Mouse (Mus musculus) intestine, postnatal 0 days (tissue): ENCODE data around the gene B4galnt3. TPM values are rescaled to one million over a fixed set of nuclear protein-coding genes. Genes with fewer than 3 reads are reported as not detected.

Source experiments
- ATAC-seq: fragments of 200-750 bp; cut with Nextera tagmentation; 2 replicates; pipeline ENCODE4 v1.8.0; 2017; ENCODE audit warnings: mild to moderate bottlenecking, moderate TSS enrichment, moderate library complexity
- H3K27ac ChIP-seq: fragments of 300-500 bp; sonication (generic); 2 replicates; pipeline ENCODE4 v1.5.1; 2014; ENCODE audit warnings: mild to moderate bottlenecking, low read depth, low read length, moderate library complexity
- H3K27me3 ChIP-seq: fragments of 300-500 bp; sonication (generic); replicated peaks from 2 replicates; pipeline ENCODE4 v1.6.1; 2014; ENCODE audit warnings: low read length, mixed read lengths; ENCODE audit not compliant: control insufficient read depth, insufficient read depth
- H3K36me3 ChIP-seq: fragments of 300-500 bp; sonication (generic); 2 replicates; pipeline ENCODE4 v1.6.1; 2014; ENCODE audit warnings: mild to moderate bottlenecking, moderate library complexity; ENCODE audit not compliant: control insufficient read depth, insufficient read depth
- H3K4me1 ChIP-seq: fragments of 300-500 bp; sonication (generic); replicated peaks from 2 replicates; pipeline ENCODE4 v1.6.1; 2014; ENCODE audit warnings: antibody characterized with exemption, low read length, mixed read lengths; ENCODE audit not compliant: control insufficient read depth, insufficient read depth
- H3K4me2 ChIP-seq: fragments of 300-500 bp; sonication (generic); replicated peaks from 2 replicates; pipeline ENCODE4 v1.6.1; 2014; ENCODE audit warnings: low read depth, mild to moderate bottlenecking, moderate library complexity
- H3K4me3 ChIP-seq: fragments of 300-500 bp; sonication (generic); 2 replicates; pipeline ENCODE4 v1.5.1; 2014; ENCODE audit warnings: low read depth, low read length
- H3K9ac ChIP-seq: fragments of 300-500 bp; sonication (generic); 2 replicates; pipeline ENCODE4 v1.6.1; 2014; ENCODE audit warnings: mild to moderate bottlenecking, low read depth, low read length
- H3K9me3 ChIP-seq: fragments of 300-500 bp; sonication (generic); 2 replicates; pipeline ENCODE4 v1.6.1; 2016; ENCODE audit warnings: mixed run types; ENCODE audit not compliant: control insufficient read depth
- CTCF ChIP-seq: sonication (generic); IDR thresholded peaks from 2 replicates; pipeline ENCODE4 v1.5.1; 2016; ENCODE audit warnings: low read depth, mild to moderate bottlenecking, control low read depth, antibody characterized with exemption, moderate library complexity
- WGBS: fragments of 180-500 bp; shearing (Covaris S2); extraction: QIAGEN DNeasy Blood & Tissue Kit; methylation state at CpG from one replicate; pipeline ENCODE4 v1.1.7; 2014; 5-methylcytosine and 5-hydroxymethylcytosine counted together
- polyA plus RNA-seq: library from polyadenylated mRNA; unstranded; fragments of >200 nt; fragmentation: Nextera tagmentation; extraction: Ambion mirVana; gene quantifications from 2 replicates; pipeline ENCODE4 v1.2.1, GENCODE M21; 2015

Gene B4galnt3
- polyA plus RNA-seq, 1 experiment from 2014 or later, result 0.95 TPM

DNA sequence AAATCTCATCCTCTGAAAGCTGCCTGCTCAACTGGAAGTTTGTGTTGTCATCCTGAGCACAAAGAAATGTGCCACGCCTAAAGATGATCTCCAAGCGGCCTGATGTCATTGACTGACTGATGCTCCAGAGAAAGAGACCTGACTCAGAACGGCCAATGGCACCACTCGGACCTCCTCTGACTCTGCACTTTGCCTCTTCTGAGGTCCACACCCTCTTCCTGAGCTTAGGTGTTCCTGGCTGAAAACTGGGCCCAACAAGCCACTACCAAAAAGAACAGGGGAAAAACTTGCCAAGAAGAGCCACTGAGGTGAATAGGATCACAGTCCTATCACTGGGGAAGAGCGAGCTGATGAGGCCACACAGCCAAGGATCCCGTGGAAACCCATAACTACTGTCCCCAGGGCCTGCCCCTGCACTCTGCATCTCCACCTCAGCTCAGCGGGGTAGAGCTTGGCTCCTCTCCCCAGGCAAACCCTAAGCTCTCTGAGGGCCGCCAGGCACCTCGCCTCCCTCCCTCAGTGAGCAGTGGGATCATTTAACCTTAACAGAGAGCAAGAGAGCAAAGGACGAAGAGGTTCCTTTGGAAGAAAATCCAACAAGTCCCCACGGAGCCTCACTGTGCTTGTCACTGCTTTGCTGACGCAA lies 31.4 kb downstream of the B4galnt3 start:
- Histone ChIP-seq H3K27ac (no peak overlapping the region), H3K9ac (no peak overlapping the region), H3K4me3 (no peak overlapping the region), H3K9me3 (no peaks in the 10 kb centered on the region), H3K36me3 (no peaks in the 10 kb centered on the region; the same call in 1 of the 2 replicates), H3K27me3 (no peaks in the 10 kb centered on the region), H3K4me1 (no peaks in the 10 kb centered on the region), H3K4me2 (no peak overlapping the region)
- no peak for TF ChIP-seq CTCF
- no peak for ATAC-seq
- 58% methylated on average over 12 of the region's 12 CpGs for WGBS

DNA sequence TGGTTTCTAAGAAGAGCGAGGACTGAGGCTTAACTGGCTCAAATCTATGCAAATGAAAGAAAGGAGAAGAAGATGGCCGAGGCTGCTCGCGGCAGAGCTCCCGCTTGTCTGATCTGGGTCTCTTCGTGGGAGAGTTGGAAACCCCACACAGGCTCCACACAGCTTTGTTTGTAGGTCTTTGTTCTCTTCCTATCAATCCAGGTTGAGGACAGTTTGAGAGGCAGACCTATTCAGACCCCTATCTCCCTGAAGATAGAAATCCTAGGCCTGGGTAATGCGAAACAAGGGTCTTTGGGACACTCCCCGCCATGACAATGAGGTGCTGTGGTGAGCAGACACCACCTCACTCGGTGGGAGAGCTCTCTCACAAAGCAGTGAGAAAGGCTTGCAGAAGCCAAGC lies 34.9 kb downstream of the B4galnt3 start:
- Histone ChIP-seq H3K4me2 (no peak overlapping the region), H3K9me3 (no peaks in the 10 kb centered on the region), H3K27ac (no peak overlapping the region), H3K9ac (no peak overlapping the region), H3K36me3 (no peaks in the 10 kb centered on the region; the same call in 1 of the 2 replicates), H3K27me3 (no peaks in the 10 kb centered on the region), H3K4me1 (no peaks in the 10 kb centered on the region), H3K4me3 (no peak overlapping the region)
- TF ChIP-seq CTCF, result no peak
- ATAC-seq, result no peak
- 61% methylated on average over 9 of the region's 9 CpGs for WGBS

DNA sequence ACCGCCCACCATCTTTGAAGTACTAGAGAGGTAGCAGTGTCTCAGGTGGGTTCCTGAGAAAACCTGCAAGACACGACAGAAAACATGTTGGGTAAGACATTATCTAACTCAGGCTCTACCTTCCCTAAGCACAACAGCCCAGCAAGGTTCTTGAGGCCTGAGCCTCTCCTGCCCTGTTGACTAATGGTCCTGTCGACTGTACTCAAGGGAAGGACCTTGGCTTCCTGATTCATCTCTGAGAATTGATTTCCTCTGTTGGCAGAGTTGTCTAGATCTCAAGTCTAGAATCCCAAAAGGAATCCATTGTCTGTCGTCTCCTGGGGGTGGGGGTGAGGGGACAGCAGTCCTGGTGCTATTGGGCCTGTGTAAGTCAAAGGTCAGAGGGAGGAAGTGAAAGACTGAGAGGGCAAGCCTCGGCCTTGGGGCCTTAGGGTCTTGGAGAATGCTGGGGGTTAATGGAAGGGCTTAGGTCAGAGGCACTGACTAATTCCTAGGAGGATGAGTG lies 37.9 kb downstream of the B4galnt3 start:
- TF ChIP-seq CTCF, result no peak
- Histone ChIP-seq H3K27me3 (no peaks in the 10 kb centered on the region), H3K9ac (no peak overlapping the region), H3K27ac (no peak overlapping the region), H3K4me1 (no peaks in the 10 kb centered on the region), H3K4me3 (no peak overlapping the region), H3K9me3 (no peaks in the 10 kb centered on the region), H3K36me3 (no peaks in the 10 kb centered on the region), H3K4me2 (no peak overlapping the region)
- 62% methylated on average over 5 of the region's 5 CpGs for WGBS
- ATAC-seq, result no peak

DNA sequence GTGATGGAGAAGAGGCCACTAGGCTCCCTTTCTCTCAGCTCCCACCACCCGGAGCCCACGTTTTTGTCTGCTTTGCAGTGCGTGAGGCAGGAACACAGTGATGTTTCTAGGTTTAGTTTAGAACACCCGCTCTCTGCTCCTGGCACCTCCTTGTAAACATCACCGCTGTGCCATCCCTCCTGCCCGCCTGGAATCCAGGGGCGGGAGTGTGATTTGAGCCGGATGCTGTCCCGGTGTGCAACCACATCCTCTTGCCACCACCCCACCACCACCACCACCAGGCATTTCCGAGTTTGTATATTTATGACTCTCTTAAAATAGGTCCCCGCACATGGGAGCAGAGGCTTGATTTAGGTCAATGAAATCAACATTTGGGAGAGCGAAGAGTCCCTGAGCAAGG lies 38.7 kb downstream of the B4galnt3 start:
- 82% methylated on average over 12 of the region's 12 CpGs for WGBS
- H3K4me2 ChIP-seq, result no peak overlapping the region
- no peaks in the 10 kb centered on the region for H3K9me3 ChIP-seq
- H3K4me1 ChIP-seq, result peaks cover under 1% of the 10 kb centered on the region; the same call in 1 of the 2 replicates
- H3K9ac ChIP-seq, result no peak overlapping the region
- no peak for TF ChIP-seq CTCF
- no peak overlapping the region for H3K4me3 ChIP-seq
- H3K27ac ChIP-seq, result 0 out of 2 replicates have a peak overlapping the region, but pooled peaks have one; percentile 21
- H3K27me3 ChIP-seq, result no peaks in the 10 kb centered on the region
- no peak for ATAC-seq
- no peaks in the 10 kb centered on the region for H3K36me3 ChIP-seq

DNA sequence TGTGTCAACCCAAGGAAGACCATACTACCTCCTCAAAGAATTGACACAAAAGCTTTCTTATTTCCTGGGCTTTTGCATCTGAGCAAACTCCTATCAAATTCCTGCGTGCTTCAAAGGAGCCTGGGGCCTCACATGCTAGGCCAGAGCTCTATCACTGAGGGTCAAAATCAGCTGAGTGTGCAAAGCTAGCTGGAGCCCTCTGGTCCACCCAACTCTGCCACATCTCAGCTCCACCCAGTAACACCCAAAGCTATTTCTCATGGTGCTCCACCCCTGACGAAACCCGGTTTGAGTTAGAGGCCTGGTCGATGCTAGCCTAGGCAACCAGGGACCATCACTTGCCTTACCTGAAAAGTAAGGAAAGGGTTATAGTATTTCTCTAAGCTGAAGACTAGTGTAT lies 39.2 kb downstream of the B4galnt3 start:
- ATAC-seq, result no peak
- Histone ChIP-seq H3K4me1 (peaks cover 3% of the 10 kb centered on the region; the same call in 1 of the 2 replicates), H3K27ac (peak overlapping the region; percentile 21; the same call in 1 of the 2 replicates), H3K9me3 (no peaks in the 10 kb centered on the region), H3K4me2 (0 out of 2 replicates have a peak overlapping the region, but pooled peaks have one; percentile 21), H3K9ac (no peak overlapping the region), H3K4me3 (no peak overlapping the region), H3K27me3 (no peaks in the 10 kb centered on the region), H3K36me3 (no peaks in the 10 kb centered on the region)
- whole genome bisulfite sequencing, result 26% methylated on average over 4 of the region's 4 CpGs
- no peak for TF ChIP-seq CTCF

DNA sequence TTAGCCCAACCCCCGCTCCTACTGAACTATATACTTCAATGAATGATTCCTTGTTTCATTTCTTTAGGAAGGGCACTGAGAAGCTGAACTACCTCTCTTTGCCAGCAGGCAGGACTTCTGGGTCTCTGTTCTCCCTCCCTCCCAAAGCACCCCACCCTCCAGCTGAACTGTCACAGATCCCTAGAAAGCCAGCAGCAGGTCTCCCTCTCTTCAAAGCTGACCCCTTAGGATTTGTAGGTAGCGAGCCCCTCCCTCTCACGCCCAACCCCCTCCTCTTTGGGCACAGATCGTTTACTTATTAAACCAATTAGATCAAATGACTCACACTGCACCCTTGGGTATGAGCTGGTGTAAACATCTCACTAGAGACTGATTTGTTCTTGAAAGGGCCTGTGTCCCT lies 39.7 kb downstream of the B4galnt3 start:
- H3K27me3 ChIP-seq, result no peaks in the 10 kb centered on the region
- peak overlapping the region; percentile 21; the same call in 1 of the 2 replicates for H3K27ac ChIP-seq
- peaks cover 3% of the 10 kb centered on the region; the same call in 1 of the 2 replicates for H3K4me1 ChIP-seq
- TF ChIP-seq CTCF, result peak; percentile 26
- peak overlapping the region; percentile 21; the same call in 1 of the 2 replicates for H3K4me2 ChIP-seq
- H3K36me3 ChIP-seq, result no peaks in the 10 kb centered on the region
- no peak overlapping the region for H3K4me3 ChIP-seq
- no peaks in the 10 kb centered on the region for H3K9me3 ChIP-seq
- no peak overlapping the region for H3K9ac ChIP-seq
- WGBS, result 37% methylated on average over 4 of the region's 4 CpGs
- peak; percentile 12; the same call in 1 of the 2 replicates for ATAC-seq
